Mouse (Mus musculus) ES-E14 (cell line): ENCODE results near the gene Phldb2. TPM values are rescaled to one million over a fixed set of nuclear protein-coding genes. Genes with fewer than 3 reads are reported as not detected.

ENCODE experiments used
- DNase-seq: peaks from one replicate; pipeline ENCODE4 v3.0.0-alpha.2; 2013; ENCODE audit warnings: low read depth, low spot score
- H3K27ac ChIP-seq: 2 replicates; pipeline ENCODE4 v1.5.1; 2012; ENCODE audit warnings: low read depth, mild to moderate bottlenecking, low read length, moderate library complexity, mixed read lengths; ENCODE audit not compliant: poor library complexity, insufficient read depth, severe bottlenecking
- H3K36me3 ChIP-seq: 2 replicates; pipeline ENCODE4 v1.6.1; 2012; ENCODE audit warnings: mild to moderate bottlenecking, low read length, moderate library complexity, mixed read lengths; ENCODE audit not compliant: control insufficient read depth, poor library complexity, insufficient read depth, severe bottlenecking
- H3K4me1 ChIP-seq, 2 experiments: fragments of 150-350 bp in 1 of 2; sonication (generic) in 1 of 2; 2 replicates each; pipeline ENCODE4 v1.6.1; 2012; ENCODE audit warnings: low read length in 2 of 2, mild to moderate bottlenecking in 1 of 2, mixed read lengths in 1 of 2; ENCODE audit not compliant: control insufficient read depth in 2 of 2, insufficient read depth in 2 of 2, poor library complexity in 1 of 2
- H3K4me3 ChIP-seq, 2 experiments: fragments of 150-350 bp in 1 of 2; sonication (generic) in 1 of 2; 2 replicates each; pipeline ENCODE4 v1.5.1; 2012; ENCODE audit warnings: low read length in 2 of 2, low read depth in 1 of 2, mild to moderate bottlenecking in 1 of 2, mixed read lengths in 1 of 2; ENCODE audit not compliant: insufficient read depth in 1 of 2, poor library complexity in 1 of 2, severe bottlenecking in 1 of 2
- H3K9ac ChIP-seq: 2 replicates; pipeline ENCODE4 v1.6.1; 2012; ENCODE audit warnings: low read depth, mild to moderate bottlenecking, low read length, mixed read lengths; ENCODE audit not compliant: poor library complexity, insufficient read depth, severe bottlenecking
- H3K9me3 ChIP-seq: fragments of 150-350 bp; sonication (generic); 2 replicates; pipeline ENCODE4 v1.6.1; 2012; ENCODE audit warnings: low read depth, mild to moderate bottlenecking, low read length; ENCODE audit not compliant: control insufficient read depth, insufficient read depth
- CHD2 ChIP-seq: IDR thresholded peaks from 2 replicates; pipeline ENCODE4 v1.6.1; 2014; ENCODE audit warnings: mild to moderate bottlenecking, low read depth, low read length, inconsistent platforms
- HCFC1 ChIP-seq: IDR thresholded peaks from 2 replicates; pipeline ENCODE4 v1.6.1; 2012; ENCODE audit warnings: low read length, inconsistent platforms, borderline replicate concordance; ENCODE audit not compliant: insufficient read depth
- MAFK ChIP-seq: IDR thresholded peaks from 2 replicates; pipeline ENCODE4 v1.6.1; 2014; ENCODE audit warnings: mild to moderate bottlenecking, low read depth, low read length, inconsistent platforms; ENCODE audit not compliant: insufficient read depth
- ZC3H11A ChIP-seq: IDR thresholded peaks from 2 replicates; pipeline ENCODE4 v1.6.1; 2012; ENCODE audit warnings: low read depth, mild to moderate bottlenecking, inconsistent platforms, low read length, borderline replicate concordance
- ZNF384 ChIP-seq: IDR thresholded peaks from 2 replicates; pipeline ENCODE4 v1.6.1; 2012; ENCODE audit warnings: low read depth, low read length, inconsistent platforms
- in situ Hi-C, 2 experiments: fragments of 600-800 bp; cut with MboI; formaldehyde crosslinking; loops; one replicate each; pipeline ENCODE4 v1.15.1; 2025; ENCODE audit warnings: low sequenced_read_pairs in 2 of 2, inconsistent platforms in 1 of 2; ENCODE audit not compliant: unreplicated experiment in 2 of 2
- total RNA-seq: library from RNA; depleted of rRNA; stranded (reverse); fragments of 300-350 nt; gene quantifications from 2 replicates; pipeline ENCODE4 v1.2.3, GENCODE M21; 2012

The Phldb2 gene
- total RNA-seq, 1 experiment: 36.2 TPM

DNA sequence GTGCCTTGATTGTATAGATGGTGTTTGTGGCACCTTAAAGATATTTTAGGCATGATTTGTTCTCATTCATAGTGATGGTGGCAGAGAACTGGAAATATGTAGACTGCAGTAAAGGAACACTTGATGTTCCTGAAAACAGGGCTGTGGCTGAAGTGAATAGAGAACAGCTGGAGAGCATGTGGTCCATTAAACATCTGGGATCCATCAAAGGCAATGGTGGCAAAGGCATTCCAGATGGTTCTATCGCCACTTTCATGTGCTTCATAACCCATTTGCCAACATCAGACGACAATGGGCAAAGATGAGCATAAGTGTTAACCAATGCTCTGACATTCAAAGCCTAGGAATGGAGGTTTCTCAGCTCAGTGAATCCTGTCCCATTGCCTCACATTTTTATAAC lies 56.8 kb downstream of the Phldb2 start:
- Histone ChIP-seq H3K4me1 (no peaks in the 10 kb centered on the region), H3K4me3 (no peak overlapping the region), H3K9me3 (no peaks in the 10 kb centered on the region), H3K36me3 (no peaks in the 10 kb centered on the region), H3K27ac (no peak overlapping the region), H3K9ac (no peak overlapping the region)
- DNase-seq: no peak
- in situ Hi-C loops: no loop called here
- TF ChIP-seq ZC3H11A: no peak
- no peak for TF ChIP-seq MAFK
- TF ChIP-seq CHD2: no peak
- TF ChIP-seq HCFC1: no peak
- no peak for TF ChIP-seq ZNF384

DNA sequence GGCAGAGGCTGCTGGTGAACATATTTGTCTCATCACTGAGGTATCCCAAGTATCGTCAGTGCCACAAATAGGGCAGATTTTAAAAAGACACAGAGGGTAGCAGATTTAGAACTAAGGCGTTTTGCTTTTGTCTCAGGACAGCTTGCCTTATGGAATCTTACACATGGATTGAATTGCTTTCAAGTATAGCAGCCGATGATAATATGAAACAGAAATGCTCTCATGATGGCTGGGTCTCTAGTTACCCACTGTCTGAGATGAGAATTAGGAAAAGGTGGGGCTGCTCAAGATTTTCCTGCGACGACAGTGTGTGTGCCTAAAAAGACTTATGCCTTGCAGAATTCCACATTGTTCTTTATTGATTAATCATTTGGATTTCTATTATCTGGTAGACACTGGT lies 58.4 kb downstream of the Phldb2 start:
- no peaks in the 10 kb centered on the region for H3K36me3 ChIP-seq
- no peak overlapping the region for H3K9ac ChIP-seq
- no peaks in the 10 kb centered on the region for H3K9me3 ChIP-seq
- in situ Hi-C loops: no loop called here
- no peak for TF ChIP-seq ZC3H11A
- no peak for TF ChIP-seq HCFC1
- TF ChIP-seq MAFK: no peak
- no peak for TF ChIP-seq ZNF384
- no peak for TF ChIP-seq CHD2
- no peak for DNase-seq
- no peak overlapping the region for H3K4me3 ChIP-seq
- H3K27ac ChIP-seq: no peak overlapping the region
- no peaks in the 10 kb centered on the region for H3K4me1 ChIP-seq

DNA sequence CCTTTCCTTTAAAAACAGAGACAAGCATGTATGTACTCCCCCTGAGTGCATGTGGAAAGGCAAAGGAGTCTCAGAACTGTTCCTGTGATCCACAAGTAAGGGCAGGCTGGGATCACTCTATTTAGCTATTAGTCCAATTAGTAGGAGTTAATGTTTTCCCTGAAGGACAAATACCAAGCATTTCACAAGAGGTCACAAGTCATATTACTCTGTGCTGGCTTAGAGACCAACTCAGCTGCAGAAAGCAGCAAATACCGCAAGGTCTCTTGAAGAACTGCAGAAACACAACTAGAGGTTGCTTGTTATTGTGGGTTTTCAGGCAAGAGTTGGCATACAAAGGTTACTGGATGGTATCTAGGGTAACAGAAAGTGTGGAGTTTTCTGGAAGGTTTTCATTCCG lies 59.6 kb downstream of the Phldb2 start:
- H3K9me3 ChIP-seq: no peaks in the 10 kb centered on the region
- no peak for DNase-seq
- no peak for TF ChIP-seq HCFC1
- no peak for TF ChIP-seq ZNF384
- TF ChIP-seq ZC3H11A: no peak
- TF ChIP-seq MAFK: no peak
- no peak for TF ChIP-seq CHD2
- H3K4me3 ChIP-seq: no peak overlapping the region
- in situ Hi-C loops: no loop called here
- H3K36me3 ChIP-seq: no peaks in the 10 kb centered on the region
- no peak overlapping the region for H3K9ac ChIP-seq
- H3K27ac ChIP-seq: no peak overlapping the region
- H3K4me1 ChIP-seq: no peaks in the 10 kb centered on the region

DNA sequence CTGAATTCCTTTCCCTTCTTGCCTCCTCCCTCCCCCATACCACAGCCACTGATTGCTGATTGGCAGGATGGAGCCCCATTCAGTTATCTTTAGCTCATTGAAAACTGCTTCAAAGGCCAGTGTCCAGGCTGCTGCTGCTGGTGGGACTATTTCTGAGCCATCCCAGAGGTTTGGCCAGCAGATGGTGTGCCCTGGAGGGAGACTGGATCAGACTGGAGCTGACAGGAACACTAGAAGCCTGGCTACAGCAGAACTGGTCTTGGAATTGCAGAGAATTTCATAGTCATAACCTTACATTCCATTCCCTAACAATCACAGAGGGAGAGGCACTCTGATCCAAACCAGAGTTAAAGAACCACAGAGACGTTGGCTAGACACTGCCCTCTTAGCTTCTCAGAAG lies 60.5 kb downstream of the Phldb2 start:
- H3K9me3 ChIP-seq: no peaks in the 10 kb centered on the region
- in situ Hi-C loops: no loop called here
- no peak overlapping the region for H3K27ac ChIP-seq
- DNase-seq: no peak
- H3K36me3 ChIP-seq: no peaks in the 10 kb centered on the region
- no peak overlapping the region for H3K4me3 ChIP-seq
- TF ChIP-seq ZNF384 (no peak), CHD2 (no peak), MAFK (no peak), HCFC1 (no peak), ZC3H11A (no peak)
- H3K9ac ChIP-seq: no peak overlapping the region
- H3K4me1 ChIP-seq: no peaks in the 10 kb centered on the region

DNA sequence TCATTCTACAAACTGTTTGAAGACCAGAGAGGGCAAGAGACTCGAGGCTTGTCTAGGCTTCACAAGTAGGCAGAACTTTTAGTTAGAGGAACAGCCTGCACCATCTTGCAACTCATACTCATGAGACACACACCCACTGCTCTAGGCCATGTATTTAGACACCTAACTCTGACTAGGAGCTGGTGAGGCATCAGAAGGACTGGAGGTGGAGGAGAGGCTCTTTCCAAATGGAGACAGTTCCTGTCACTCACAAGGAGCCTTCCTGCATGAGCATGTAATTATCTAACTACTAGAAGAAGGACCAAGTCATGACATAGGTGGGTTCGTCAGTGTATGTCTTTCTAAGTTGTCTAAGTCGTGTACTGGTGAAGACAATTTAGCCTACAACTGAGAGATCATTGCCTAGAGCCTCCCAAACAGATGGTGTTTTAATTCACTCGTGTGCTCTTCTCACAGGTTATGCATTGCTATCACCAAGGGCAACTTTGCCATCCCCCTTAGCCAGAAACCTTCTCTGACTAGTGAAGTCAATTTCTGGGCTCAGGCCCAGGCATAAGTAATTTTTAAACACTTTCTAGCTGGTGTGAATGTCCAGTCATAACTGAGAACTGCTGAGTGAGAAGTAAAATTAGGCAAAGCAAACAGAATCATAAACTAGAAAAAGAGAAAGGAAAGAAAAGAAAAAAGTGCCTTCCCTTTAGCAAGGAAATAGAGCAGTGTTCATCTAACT lies 62.8 kb downstream of the Phldb2 start:
- Histone ChIP-seq H3K9ac (no peak overlapping the region), H3K4me3 (no peak overlapping the region), H3K9me3 (no peaks in the 10 kb centered on the region), H3K36me3 (no peaks in the 10 kb centered on the region), H3K4me1 (no peaks in the 10 kb centered on the region), H3K27ac (no peak overlapping the region)
- TF ChIP-seq HCFC1: no peak
- no peak for TF ChIP-seq CHD2
- no peak for TF ChIP-seq MAFK
- no peak for TF ChIP-seq ZNF384
- TF ChIP-seq ZC3H11A: no peak
- in situ Hi-C loops: no loop called here
- no peak for DNase-seq
